Mouse (Mus musculus): ENCODE results near the gene Txndc2.

- TF ChIP-seq CTCF (IDR thresholded peaks at IDR 0.05; ENCODE audit: borderline replicate concordance, insufficient read depth, low read depth, low read length) (no peak), POLR2A (IDR thresholded peaks at IDR 0.05; ENCODE audit: borderline replicate concordance, insufficient read depth, low read length) (no peak)
Observed at GRCm38 (mm10) chr17:65623130-65623529, 18.8 kb downstream of the Txndc2 start.
